Mouse (Mus musculus) heart, adult 2 months (tissue): Measurements from ENCODE around the gene Gen1. TPM values are rescaled to one million over a fixed set of nuclear protein-coding genes. Genes with fewer than 3 reads are reported as not detected.

Experiments
- DNase-seq, 2 experiments: peaks; one replicate each; pipeline ENCODE4 v3.0.0; 2021
- H3K27ac ChIP-seq: fragments of 200-600 bp; 2 replicates; pipeline ENCODE4 v1.8.1; 2022
- H3K27me3 ChIP-seq: fragments of 200-500 bp; 2 replicates; pipeline ENCODE4 v1.6.1; 2012; ENCODE audit warnings: mild to moderate bottlenecking, low read length, inconsistent platforms, mixed read lengths; ENCODE audit not compliant: control insufficient read depth, insufficient read depth
- H3K36me3 ChIP-seq: fragments of 200-500 bp; 2 replicates; pipeline ENCODE4 v1.6.1; 2012; ENCODE audit warnings: low read length, inconsistent platforms; ENCODE audit not compliant: control insufficient read depth, insufficient read depth
- H3K4me1 ChIP-seq: fragments of 200-500 bp; 2 replicates; pipeline ENCODE4 v1.6.1; 2011; ENCODE audit warnings: low read length; ENCODE audit not compliant: control insufficient read depth, insufficient read depth
- H3K4me3 ChIP-seq: fragments of 200-600 bp; 2 replicates; pipeline ENCODE4 v1.8.1; 2022
- H3K79me2 ChIP-seq: fragments of 200-500 bp; replicated peaks from 2 replicates; pipeline ENCODE4 v1.6.1; 2012; ENCODE audit warnings: mild to moderate bottlenecking, inconsistent platforms, low read length, moderate library complexity, mixed read lengths; ENCODE audit not compliant: control insufficient read depth, insufficient read depth
- H3K9ac ChIP-seq: fragments of 200-500 bp; 2 replicates; pipeline ENCODE4 v1.6.1; 2012; ENCODE audit warnings: low read depth, mild to moderate bottlenecking, control low read depth, inconsistent platforms, low read length, mixed read lengths
- CTCF ChIP-seq: fragments of 200-600 bp; IDR thresholded peaks from 2 replicates; pipeline ENCODE4 v1.8.1; 2022; ENCODE audit warnings: antibody characterized with exemption, mild to moderate bottlenecking, moderate library complexity
- EP300 ChIP-seq: fragments of 200-500 bp; IDR thresholded peaks from 2 replicates; pipeline ENCODE4 v1.6.1; 2011; ENCODE audit warnings: low read depth, low read length, control low read depth; ENCODE audit not compliant: insufficient read depth
- POLR2A ChIP-seq: fragments of 200-500 bp; IDR thresholded peaks from 2 replicates; pipeline ENCODE4 v1.6.1; 2011; ENCODE audit warnings: mild to moderate bottlenecking, low read depth, low read length, control low read depth; ENCODE audit not compliant: insufficient read depth
- WGBS: fragments of 180-500 bp; shearing (Covaris S2); methylation state at CpG from one replicate; pipeline ENCODE4 v1.1.7; 2018; 5-methylcytosine and 5-hydroxymethylcytosine counted together
- intact Hi-C: fragments of 180-260 bp; cut with DNase I; formaldehyde crosslinking; loops from one replicate; pipeline ENCODE4 v1.15.1; 2025
- polyA plus RNA-seq: library from polyadenylated mRNA; depleted of rRNA; stranded (reverse); fragments of >200 nt; gene quantifications from 2 replicates; pipeline ENCODE4 v1.2.3, GENCODE M21; 2012
- total RNA-seq, 2 experiments: library from RNA; stranded (reverse); gene quantifications; 2 replicates each; pipeline ENCODE4 v1.2.3; 2021

Gene Gen1
- total and polyA plus RNA-seq, 3 experiments = 0.16 to 1.1 (median 0.78) TPM

DNA sequence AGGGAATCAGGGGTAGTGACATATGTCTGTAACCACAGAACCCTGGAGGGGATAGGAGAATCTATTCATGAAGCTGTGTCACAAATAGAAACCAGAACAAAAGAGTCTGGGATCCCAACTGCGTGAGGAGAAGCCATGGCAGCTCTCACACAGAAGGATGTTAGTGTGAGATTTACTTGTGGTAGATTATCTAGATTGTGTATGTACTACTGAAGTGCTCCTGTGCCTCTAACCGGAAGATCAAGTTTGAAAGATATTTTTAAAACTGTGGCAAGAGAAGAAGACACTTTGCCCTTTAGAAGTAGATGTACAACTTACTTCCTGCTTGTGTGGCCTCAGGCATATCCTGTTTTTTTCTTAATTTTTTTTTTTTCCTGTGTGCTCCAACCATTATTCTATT lies 35.3 kb downstream of the Gen1 start:
- TF ChIP-seq CTCF (no peak), POLR2A (no peak), EP300 (no peak)
- 43% methylated on average over 2 of the region's 2 CpGs for whole genome bisulfite sequencing
- no peaks in the 10 kb centered on the region for H3K36me3 ChIP-seq
- H3K27me3 ChIP-seq = no peaks in the 10 kb centered on the region
- H3K79me2 ChIP-seq = no peaks in the 10 kb centered on the region
- no peak overlapping the region for H3K9ac ChIP-seq
- no peak for DNase-seq
- intact Hi-C loops = no loop called here
- no peak overlapping the region for H3K4me3 ChIP-seq
- no peaks in the 10 kb centered on the region for H3K4me1 ChIP-seq
- no peak overlapping the region for H3K27ac ChIP-seq

DNA sequence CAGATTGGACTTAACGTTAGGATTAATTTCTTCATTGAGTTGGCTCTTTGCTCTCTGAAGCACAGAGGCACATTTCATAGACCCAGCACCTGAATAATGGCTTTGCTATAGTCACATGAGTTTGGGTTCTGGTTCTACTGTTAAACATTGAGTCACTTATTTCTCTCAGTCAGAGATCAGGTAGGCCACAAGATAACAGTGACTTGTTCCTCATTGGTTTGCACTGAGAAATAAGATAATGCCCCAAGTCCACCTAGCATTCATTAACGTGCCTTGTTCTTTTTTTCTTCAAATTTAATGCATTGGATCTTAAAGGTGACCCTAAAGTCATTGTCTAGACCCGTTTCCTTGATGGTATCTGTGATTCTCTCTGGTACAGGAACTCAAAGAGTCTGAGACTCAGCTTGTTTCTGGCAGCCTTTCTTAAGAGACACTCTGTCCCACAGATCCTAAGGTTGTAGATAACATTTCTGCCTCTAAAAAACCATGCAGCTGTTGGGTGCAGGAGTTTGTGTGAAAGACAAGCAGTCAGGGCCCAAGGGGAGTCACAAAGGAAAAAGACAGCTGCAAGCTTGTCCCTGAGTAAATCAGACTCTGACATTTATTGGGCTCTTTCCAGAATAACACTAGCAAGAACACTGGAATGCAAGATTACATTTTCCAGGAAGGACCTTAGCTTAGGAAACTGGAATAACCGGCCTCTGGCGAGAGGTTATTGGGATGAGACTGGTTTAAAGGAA lies 38.9 kb downstream of the Gen1 start:
- TF ChIP-seq CTCF = no peak
- TF ChIP-seq POLR2A = no peak
- TF ChIP-seq EP300 = no peak
- no peaks in the 10 kb centered on the region for H3K27me3 ChIP-seq
- no peaks in the 10 kb centered on the region; the same call in 1 of the 2 replicates for H3K4me1 ChIP-seq
- H3K4me3 ChIP-seq = no peak overlapping the region
- intact Hi-C loops = no loop called here
- peak in 1 of 2 experiments; percentile 29 for DNase-seq
- no peaks in the 10 kb centered on the region for H3K36me3 ChIP-seq
- 37% methylated on average over 5 of the region's 5 CpGs for WGBS
- H3K27ac ChIP-seq = peak overlapping the region; percentile 1; the same call in 1 of the 2 replicates
- H3K9ac ChIP-seq = no peak overlapping the region
- no peaks in the 10 kb centered on the region for H3K79me2 ChIP-seq

DNA sequence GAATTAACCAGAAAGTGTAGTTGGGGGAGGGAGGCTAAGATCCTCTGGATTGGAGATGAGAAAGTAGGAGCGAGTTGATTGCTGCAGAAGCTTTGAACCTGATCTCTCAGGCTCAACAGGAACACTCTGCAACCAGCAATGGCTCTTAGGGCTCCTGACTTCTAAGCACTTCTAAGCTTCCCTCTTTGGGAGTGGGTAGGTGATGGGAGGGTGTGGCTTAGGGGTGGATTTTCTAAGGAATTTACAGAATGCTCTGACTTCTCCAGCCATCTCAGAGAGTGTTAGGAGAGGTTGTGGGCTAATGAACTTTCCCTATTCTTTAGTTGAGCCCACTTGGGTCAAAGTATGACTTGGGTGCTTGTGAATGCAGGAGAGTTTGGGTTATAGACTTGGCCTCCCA lies 39.5 kb downstream of the Gen1 start:
- H3K4me1 ChIP-seq = no peaks in the 10 kb centered on the region; the same call in 1 of the 2 replicates
- H3K27ac ChIP-seq = no peak overlapping the region
- no peak for DNase-seq
- intact Hi-C loops = no loop called here
- TF ChIP-seq EP300 (no peak), POLR2A (no peak), CTCF (no peak)
- no peaks in the 10 kb centered on the region for H3K36me3 ChIP-seq
- no peak overlapping the region for H3K9ac ChIP-seq
- no peak overlapping the region for H3K4me3 ChIP-seq
- no peaks in the 10 kb centered on the region for H3K79me2 ChIP-seq
- no peaks in the 10 kb centered on the region for H3K27me3 ChIP-seq
- 89% methylated on average over 1 of the region's 1 CpGs for WGBS

DNA sequence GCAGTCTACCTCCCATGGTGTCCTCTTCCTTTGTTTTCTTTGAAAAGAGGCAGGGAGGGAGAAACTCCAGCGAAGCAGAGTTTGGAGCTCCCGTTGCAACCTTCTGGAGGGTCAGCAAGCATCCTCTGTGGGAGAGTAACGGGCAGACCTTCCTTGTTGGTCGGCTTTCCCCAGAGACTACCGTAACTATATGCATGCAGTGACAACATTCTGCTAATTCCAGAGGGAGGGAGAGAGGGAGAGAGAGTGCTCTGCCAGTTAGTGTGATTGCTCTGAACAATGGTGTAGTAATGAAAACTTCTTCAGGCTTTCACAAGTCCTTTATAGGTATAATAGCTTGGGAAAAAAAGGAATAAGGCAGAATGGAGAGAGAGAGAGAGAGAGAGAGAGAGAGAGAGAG lies 40.9 kb downstream of the Gen1 start:
- no peaks in the 10 kb centered on the region; the same call in 1 of the 2 replicates for H3K4me1 ChIP-seq

DNA sequence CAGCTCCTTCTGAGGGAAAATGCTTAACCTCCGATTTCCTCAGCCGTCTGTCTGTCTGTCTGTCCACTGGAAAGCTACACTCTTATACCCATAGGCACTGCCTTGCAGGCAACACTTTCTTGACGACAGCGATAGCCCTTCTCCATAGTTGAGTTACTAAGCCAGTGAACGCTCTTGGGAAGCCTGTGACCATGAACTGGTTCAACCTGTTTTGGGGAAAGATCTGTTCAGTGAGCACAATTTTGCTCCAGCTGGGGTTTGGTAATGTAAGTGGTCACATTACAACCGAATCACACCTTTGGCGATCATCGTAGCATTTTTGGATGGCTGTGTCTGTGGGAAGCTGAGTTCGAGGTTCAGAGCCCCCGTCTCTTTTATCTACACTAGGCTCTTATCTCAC lies 42.5 kb downstream of the Gen1 start:
- H3K4me3 ChIP-seq = no peak overlapping the region
- no peaks in the 10 kb centered on the region for H3K79me2 ChIP-seq
- no peak overlapping the region for H3K27ac ChIP-seq
- DNase-seq = no peak
- no peaks in the 10 kb centered on the region for H3K27me3 ChIP-seq
- TF ChIP-seq EP300 (no peak), CTCF (no peak), POLR2A (no peak)
- no peaks in the 10 kb centered on the region; the same call in 1 of the 2 replicates for H3K4me1 ChIP-seq
- intact Hi-C loops = no loop called here
- no peak overlapping the region for H3K9ac ChIP-seq
- H3K36me3 ChIP-seq = no peaks in the 10 kb centered on the region
- 75% methylated on average over 10 of the region's 10 CpGs for WGBS

More for the DNA sequence above, 40.9 kb downstream of the Gen1 start:
- H3K79me2 ChIP-seq = no peaks in the 10 kb centered on the region
- WGBS = 24% methylated on average over 5 of the region's 5 CpGs
- no peaks in the 10 kb centered on the region for H3K36me3 ChIP-seq
- H3K9ac ChIP-seq = no peak overlapping the region
- no peak for DNase-seq
- no peak overlapping the region for H3K4me3 ChIP-seq
- intact Hi-C loops = no loop called here
- no peaks in the 10 kb centered on the region for H3K27me3 ChIP-seq
- TF ChIP-seq CTCF = no peak
- TF ChIP-seq POLR2A = no peak
- no peak for TF ChIP-seq EP300
- no peak overlapping the region for H3K27ac ChIP-seq

DNA sequence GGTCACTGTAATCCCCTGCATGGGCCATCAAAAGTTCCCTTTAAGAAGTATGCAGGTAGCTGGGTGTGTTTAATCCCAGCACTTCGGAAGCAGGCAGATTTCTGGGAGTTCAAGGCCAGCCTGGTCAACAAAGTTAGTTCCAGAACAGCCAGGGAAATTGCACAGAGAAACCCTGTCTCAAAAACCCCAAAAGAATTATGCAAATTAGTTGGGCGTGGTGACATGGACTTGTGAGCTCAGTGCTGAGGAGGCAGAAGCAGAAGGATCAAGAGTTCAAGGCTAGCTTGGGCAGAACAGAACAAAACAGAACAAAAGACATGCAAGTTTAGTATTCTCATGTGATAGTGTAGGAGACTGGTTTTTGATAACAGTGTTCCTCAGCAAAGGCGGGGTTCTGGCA lies 43.0 kb downstream of the Gen1 start:
- no peak for TF ChIP-seq EP300
- no peak for TF ChIP-seq POLR2A
- H3K79me2 ChIP-seq = no peaks in the 10 kb centered on the region
- H3K27me3 ChIP-seq = no peaks in the 10 kb centered on the region
- intact Hi-C loops = no loop called here
- DNase-seq = no peak
- no peaks in the 10 kb centered on the region; the same call in 1 of the 2 replicates for H3K4me1 ChIP-seq
- H3K36me3 ChIP-seq = no peaks in the 10 kb centered on the region
- no peak overlapping the region for H3K4me3 ChIP-seq
- H3K27ac ChIP-seq = no peak overlapping the region
- WGBS = 80% methylated on average over 3 of the region's 3 CpGs
- no peak overlapping the region for H3K9ac ChIP-seq
